Mouse (Mus musculus): ENCODE results near the gene Slc1a1. TPM values are rescaled to one million over a fixed set of nuclear protein-coding genes. Genes with fewer than 3 reads are reported as not detected.

The Slc1a1 gene
- polyA plus RNA-seq, 1 experiment from 2014 or later, result 4.7 TPM

DNA sequence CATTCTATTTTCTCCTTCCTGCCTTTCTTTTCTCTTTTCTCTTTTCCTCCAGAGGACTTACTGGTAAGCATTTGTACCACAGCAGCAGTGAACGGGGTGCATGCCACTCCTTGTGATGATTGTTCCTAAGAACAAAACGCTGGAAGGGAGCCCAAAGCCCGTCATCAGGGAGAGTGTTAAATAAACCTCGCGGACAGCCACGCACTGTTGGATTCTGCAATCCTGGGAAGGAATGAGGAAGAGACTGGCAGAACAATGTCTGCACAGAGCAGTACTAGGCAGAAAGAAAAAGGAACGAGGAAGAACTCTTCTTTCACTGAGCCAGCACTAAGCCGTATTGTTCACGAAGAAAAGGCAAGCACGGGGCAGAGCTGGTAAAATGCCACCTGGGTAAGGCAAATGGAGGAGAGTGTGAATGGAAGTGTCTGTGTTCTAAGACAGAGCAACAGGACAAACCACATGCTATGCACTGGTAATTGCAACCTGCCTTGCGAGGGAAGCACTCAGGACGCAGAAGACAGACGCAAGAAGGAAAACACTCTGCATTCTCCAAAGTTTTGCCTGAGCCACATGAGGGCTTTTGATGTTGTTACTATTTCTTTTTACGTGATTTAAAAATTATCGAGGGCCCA lies 7.0 kb upstream of the Slc1a1 start:
- Histone ChIP-seq H3K27ac (peak overlapping the region; percentile 85), H3K9me3 (replicated peaks) (no peaks in the 10 kb centered on the region), H3K4me2 (peak overlapping the region; percentile 52), H3K36me3 (no peaks in the 10 kb centered on the region), H3K4me3 (peak overlapping the region; percentile 24), H3K4me1 (replicated peaks) (peaks cover 11% of the 10 kb centered on the region), H3K27me3 (0 out of 2 replicates have a peak, but pooled peaks cover 3% of the 10 kb centered on the region), H3K9ac (no peak overlapping the region)
- 27% methylated on average over 15 of the region's 15 CpGs for WGBS
- ATAC-seq (replicated peaks; ENCODE audit: insufficient number of reproducible peaks, insufficient read depth, low FRiP score, low read depth), result peak; percentile 88

DNA sequence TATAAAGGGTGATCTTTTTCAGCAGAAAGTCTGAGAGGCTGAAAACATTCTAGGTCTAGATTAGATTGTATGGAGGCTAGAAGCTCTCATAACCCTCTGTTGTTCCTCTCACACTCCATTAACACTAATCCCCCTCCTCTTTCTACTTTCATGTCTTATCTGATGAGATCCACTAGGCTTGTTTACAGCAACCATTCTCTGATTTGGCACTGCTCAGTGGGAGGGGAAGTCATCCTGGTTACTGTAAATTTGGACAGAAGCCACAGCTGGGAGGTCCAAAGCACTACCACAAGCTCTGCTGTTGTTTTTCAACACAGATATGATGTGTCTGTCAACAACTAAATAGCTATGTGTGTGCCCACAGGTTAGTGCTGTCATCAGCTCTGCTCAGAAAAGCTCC lies 3.5 kb upstream of the Slc1a1 start:
- Histone ChIP-seq H3K4me3 (no peak overlapping the region), H3K9me3 (replicated peaks) (no peaks in the 10 kb centered on the region), H3K9ac (no peak overlapping the region), H3K27ac (no peak overlapping the region), H3K36me3 (no peaks in the 10 kb centered on the region), H3K4me1 (replicated peaks) (peaks cover 24% of the 10 kb centered on the region), H3K27me3 (peaks cover 27% of the 10 kb centered on the region), H3K4me2 (no peak overlapping the region)
- no peak for ATAC-seq (replicated peaks; ENCODE audit: insufficient number of reproducible peaks, insufficient read depth, low FRiP score, low read depth)

DNA sequence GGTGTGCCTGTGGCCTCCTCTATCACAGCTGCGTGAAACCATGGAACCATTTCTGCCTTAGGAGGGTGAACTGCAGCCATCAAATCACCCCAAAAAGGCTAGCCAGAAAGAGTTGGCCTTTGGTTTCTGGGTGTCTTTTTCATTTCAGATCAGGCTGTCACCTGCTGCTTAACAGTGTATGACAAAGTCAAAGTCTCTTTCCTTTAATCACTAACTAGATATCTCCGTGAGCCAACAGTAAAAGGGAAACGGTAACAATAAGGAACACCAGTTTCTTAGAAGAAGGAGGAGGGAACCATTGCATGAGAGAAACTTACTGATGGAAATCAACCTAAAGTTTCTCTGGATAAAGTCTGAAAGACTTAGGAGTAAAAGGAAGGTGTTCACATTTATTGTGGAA lies 2.2 kb upstream of the Slc1a1 start:
- Histone ChIP-seq H3K4me3 (no peak overlapping the region), H3K27me3 (peaks cover 27% of the 10 kb centered on the region), H3K9ac (no peak overlapping the region), H3K36me3 (no peaks in the 10 kb centered on the region), H3K4me2 (no peak overlapping the region), H3K27ac (no peak overlapping the region), H3K9me3 (replicated peaks) (no peaks in the 10 kb centered on the region), H3K4me1 (replicated peaks) (peaks cover 21% of the 10 kb centered on the region)
- no peak for ATAC-seq (replicated peaks; ENCODE audit: insufficient number of reproducible peaks, insufficient read depth, low FRiP score, low read depth)
- WGBS, result 84% methylated on average over 3 of the region's 3 CpGs

DNA sequence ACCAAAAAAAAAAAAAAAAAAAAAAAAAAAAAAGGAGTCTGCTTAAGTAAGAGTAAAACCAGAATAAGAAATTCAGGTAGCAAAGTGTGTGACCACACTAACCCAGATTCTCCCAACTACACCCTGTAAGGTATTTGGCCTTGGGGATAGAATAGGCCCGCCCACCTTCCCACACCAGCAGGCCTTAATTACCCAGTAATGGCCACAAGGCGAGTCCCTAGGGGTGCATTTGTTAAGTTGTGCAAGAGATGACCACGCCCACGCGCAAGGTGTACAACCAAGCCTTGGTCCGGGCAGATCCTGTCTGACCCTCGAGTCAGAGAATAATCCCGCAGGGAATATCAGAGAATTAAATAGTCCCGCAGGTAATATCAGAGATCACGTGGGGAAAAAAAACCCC lies 461 bp upstream of the Slc1a1 start:
- H3K9me3 ChIP-seq (replicated peaks), result no peaks in the 10 kb centered on the region
- peak overlapping the region; percentile 96 for H3K4me2 ChIP-seq
- H3K27me3 ChIP-seq, result peaks cover 27% of the 10 kb centered on the region
- peak overlapping the region; percentile 62 for H3K4me3 ChIP-seq
- H3K36me3 ChIP-seq, result no peaks in the 10 kb centered on the region
- H3K9ac ChIP-seq, result peak overlapping the region; percentile 52
- ATAC-seq (replicated peaks; ENCODE audit: insufficient number of reproducible peaks, insufficient read depth, low FRiP score, low read depth), result no peak
- no peak overlapping the region for H3K27ac ChIP-seq
- WGBS, result 16% methylated on average over 10 of the region's 10 CpGs
- H3K4me1 ChIP-seq (replicated peaks), result peaks cover 12% of the 10 kb centered on the region

DNA sequence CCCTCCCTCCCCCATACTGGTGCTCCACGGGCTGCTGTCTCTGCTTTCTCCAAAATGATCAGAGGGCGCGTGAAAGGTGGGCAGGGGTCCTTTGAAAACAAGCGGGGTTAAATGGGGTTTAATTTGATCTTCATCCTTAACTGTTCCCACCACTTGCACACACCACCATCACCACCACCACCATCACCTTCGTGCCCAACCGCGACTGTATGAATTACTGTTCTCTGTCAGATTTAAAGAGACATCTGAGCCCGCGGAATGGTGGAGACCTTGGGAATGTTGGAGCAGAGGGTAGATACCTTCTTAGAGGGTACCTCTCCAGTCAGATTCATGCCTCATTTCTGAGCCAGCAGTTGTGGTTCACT lies 633 bp downstream of the Slc1a1 start:
- Histone ChIP-seq H3K36me3 (no peaks in the 10 kb centered on the region), H3K4me3 (peak overlapping the region; percentile 62), H3K4me1 (replicated peaks) (peaks cover 16% of the 10 kb centered on the region), H3K4me2 (peak overlapping the region; percentile 96), H3K9ac (peak overlapping the region; percentile 52; the same call in 1 of the 2 replicates), H3K27me3 (peaks cover 27% of the 10 kb centered on the region), H3K27ac (no peak overlapping the region), H3K9me3 (replicated peaks) (no peaks in the 10 kb centered on the region)
- WGBS, result 13% methylated on average over 9 of the region's 9 CpGs
- ATAC-seq (replicated peaks; ENCODE audit: insufficient number of reproducible peaks, insufficient read depth, low FRiP score, low read depth), result no peak

DNA sequence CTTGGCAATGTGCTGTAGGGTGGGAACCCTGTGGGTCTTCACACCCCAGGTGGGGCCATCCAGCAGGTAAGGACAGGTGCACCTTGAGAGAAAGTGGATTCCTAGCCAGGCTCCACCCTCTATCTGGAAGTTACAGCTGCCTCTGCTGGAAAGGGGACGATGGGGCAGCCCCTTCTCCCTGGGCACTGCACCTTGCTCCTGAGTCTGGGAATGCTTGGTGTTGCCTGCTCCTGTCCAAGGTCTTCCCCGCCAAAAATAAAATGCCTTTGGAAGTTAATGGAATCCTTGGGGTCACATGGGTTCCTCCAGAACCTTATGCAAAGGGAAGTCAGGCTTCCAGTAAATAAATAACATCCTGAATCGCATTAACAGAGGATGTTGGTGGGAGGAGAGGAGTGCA lies 1.3 kb downstream of the Slc1a1 start:
- Histone ChIP-seq H3K27me3 (peaks cover 27% of the 10 kb centered on the region), H3K4me1 (replicated peaks) (peaks cover 16% of the 10 kb centered on the region), H3K4me3 (no peak overlapping the region), H3K9me3 (replicated peaks) (no peaks in the 10 kb centered on the region), H3K9ac (no peak overlapping the region), H3K4me2 (peak overlapping the region; percentile 96), H3K27ac (no peak overlapping the region), H3K36me3 (no peaks in the 10 kb centered on the region)
- WGBS, result 61% methylated on average over 3 of the region's 3 CpGs
- ATAC-seq (replicated peaks; ENCODE audit: insufficient number of reproducible peaks, insufficient read depth, low FRiP score, low read depth), result no peak

DNA sequence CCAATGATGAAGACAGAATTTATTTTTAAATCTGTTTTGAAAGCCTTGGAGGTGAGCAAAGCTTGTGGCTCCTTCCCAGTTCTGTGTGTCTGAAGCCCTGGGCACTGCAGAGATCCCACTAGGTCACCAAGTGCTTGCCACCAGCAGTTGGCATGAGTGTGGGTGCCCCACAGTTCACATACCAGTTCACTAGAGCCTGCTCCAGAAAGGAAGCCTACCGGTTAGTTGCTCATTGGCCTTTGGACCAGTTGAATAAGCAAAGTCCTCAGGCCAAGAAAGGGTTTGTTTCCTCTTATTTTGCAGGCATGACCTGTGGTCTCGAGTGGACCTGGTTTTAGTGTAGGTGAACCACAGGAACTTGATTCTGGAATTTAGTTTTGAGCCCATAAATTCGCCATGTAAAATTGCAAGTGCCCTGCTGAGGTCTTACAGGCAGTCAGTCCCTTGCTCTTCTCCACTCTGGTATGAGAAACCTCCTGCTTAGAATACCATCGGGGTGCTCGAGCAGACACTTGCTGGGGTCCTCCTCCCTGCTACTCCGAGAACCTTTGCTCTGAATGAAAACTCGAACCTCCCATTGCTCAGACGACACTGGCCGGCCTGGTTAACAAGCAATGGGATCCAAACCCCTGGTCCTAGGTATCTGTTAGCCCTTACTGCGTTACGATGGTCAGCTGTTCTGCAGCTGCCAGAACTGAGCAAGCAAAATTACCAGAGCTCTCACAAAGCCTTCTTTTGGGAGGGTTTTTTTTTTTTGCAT lies 2.0 kb downstream of the Slc1a1 start:
- 77% methylated on average over 11 of the region's 11 CpGs for WGBS
- Histone ChIP-seq H3K4me2 (no peak overlapping the region), H3K27me3 (peaks cover 27% of the 10 kb centered on the region), H3K4me1 (replicated peaks) (peaks cover 16% of the 10 kb centered on the region), H3K27ac (no peak overlapping the region), H3K36me3 (no peaks in the 10 kb centered on the region), H3K4me3 (no peak overlapping the region), H3K9ac (no peak overlapping the region), H3K9me3 (replicated peaks) (no peaks in the 10 kb centered on the region)
- ATAC-seq (replicated peaks; ENCODE audit: insufficient number of reproducible peaks, insufficient read depth, low FRiP score, low read depth), result no peak

DNA sequence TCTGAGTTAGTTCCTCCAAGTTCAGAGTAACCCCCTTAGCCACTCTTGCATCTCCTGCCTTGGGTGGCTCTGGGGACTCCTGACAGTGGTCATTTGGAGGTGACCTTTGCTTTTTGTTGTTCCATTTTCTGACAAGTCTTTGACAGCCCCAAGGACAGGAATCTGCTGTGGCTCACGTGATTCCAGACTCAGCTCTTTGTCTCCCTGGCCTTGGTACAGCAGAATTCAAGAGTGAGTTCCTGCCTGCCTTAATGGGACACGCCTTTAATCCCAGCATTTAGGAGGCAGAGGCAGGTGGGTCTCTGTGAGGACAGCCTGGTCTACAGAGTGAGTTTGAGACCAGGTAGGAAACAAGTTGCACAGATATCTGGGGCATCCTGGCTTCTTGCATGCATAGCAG lies 3.9 kb downstream of the Slc1a1 start:
- H3K4me3 ChIP-seq, result no peak overlapping the region
- no peak overlapping the region for H3K27ac ChIP-seq
- no peaks in the 10 kb centered on the region for H3K9me3 ChIP-seq (replicated peaks)
- no peaks in the 10 kb centered on the region for H3K36me3 ChIP-seq
- no peak overlapping the region for H3K9ac ChIP-seq
- no peak overlapping the region for H3K4me2 ChIP-seq
- H3K4me1 ChIP-seq (replicated peaks), result peaks cover 16% of the 10 kb centered on the region
- 79% methylated on average over 2 of the region's 2 CpGs for WGBS
- H3K27me3 ChIP-seq, result peaks cover 22% of the 10 kb centered on the region
- ATAC-seq (replicated peaks; ENCODE audit: insufficient number of reproducible peaks, insufficient read depth, low FRiP score, low read depth), result no peak

DNA sequence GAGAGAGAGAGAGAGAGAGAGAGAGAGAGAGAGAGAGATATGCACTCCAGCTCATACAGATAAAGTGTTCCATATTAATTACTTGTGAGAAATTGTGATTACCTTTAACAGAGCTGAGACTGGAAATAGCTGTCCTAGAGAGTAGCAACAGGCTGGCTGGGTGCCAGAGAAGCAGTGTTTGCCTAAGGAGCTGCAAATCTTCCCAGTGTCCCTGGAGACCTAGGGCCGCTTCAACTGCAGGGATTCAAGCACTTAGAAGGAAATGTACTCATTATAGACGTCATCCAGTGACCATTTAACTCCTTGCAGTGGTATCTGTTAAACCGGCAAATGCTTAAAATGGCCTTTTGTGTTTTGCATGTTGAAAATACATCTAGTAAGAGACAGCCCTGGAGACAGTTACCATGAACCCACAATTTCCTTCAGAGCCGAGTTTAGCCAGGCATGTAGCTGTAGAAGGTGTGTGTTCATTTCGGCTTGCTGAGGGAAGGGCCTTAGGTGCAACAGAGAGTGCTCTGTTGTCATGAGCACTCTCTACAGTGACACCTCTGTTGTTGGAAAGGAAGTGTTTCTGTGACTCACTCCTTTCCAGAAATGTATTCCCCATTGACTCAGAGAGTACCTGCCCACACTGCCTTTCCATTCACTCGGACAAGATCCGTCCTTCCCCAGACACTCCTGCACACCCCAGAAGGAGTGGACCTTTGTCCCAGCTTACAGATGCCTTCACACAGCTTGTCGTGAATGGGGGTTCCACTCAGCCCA lies 10.3 kb downstream of the Slc1a1 start:
- 49% methylated on average over 8 of the region's 8 CpGs for WGBS

DNA sequence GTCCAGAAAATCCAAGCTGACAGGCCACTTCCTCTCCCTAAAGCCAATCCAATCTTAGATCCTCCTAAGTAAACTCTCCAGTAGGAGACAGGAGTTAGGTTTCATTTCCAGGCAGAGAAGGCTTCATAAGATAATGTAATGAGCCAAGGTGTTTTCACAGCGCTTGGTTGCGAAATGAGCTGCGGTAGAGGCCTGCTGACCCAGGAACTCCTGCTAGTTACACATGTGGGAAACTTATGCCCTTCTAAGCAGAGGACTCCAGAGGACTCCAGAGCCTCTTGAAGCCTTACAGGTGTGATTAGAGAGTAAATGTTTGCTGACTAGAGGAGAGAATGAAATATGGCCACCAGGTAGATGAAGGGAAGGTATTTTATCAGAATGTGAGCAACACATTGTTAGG lies 15.7 kb downstream of the Slc1a1 start:
- 77% methylated on average over 3 of the region's 3 CpGs for WGBS
- Histone ChIP-seq H3K9me3 (replicated peaks) (no peaks in the 10 kb centered on the region), H3K4me2 (no peak overlapping the region), H3K4me3 (no peak overlapping the region), H3K9ac (no peak overlapping the region), H3K27ac (no peak overlapping the region), H3K27me3 (no peaks in the 10 kb centered on the region), H3K36me3 (no peaks in the 10 kb centered on the region), H3K4me1 (replicated peaks) (no peaks in the 10 kb centered on the region)
- no peak for ATAC-seq (replicated peaks; ENCODE audit: insufficient number of reproducible peaks, insufficient read depth, low FRiP score, low read depth)

More for the DNA sequence above, 10.3 kb downstream of the Slc1a1 start:
- H3K4me2 ChIP-seq, result no peak overlapping the region
- H3K9ac ChIP-seq, result no peak overlapping the region
- H3K9me3 ChIP-seq (replicated peaks), result no peaks in the 10 kb centered on the region
- ATAC-seq (replicated peaks; ENCODE audit: insufficient number of reproducible peaks, insufficient read depth, low FRiP score, low read depth), result no peak
- H3K4me3 ChIP-seq, result no peak overlapping the region
- no peak overlapping the region for H3K27ac ChIP-seq
- no peaks in the 10 kb centered on the region for H3K27me3 ChIP-seq
- H3K4me1 ChIP-seq (replicated peaks), result 0 out of 2 replicates have a peak, but pooled peaks cover 3% of the 10 kb centered on the region
- no peaks in the 10 kb centered on the region for H3K36me3 ChIP-seq

DNA sequence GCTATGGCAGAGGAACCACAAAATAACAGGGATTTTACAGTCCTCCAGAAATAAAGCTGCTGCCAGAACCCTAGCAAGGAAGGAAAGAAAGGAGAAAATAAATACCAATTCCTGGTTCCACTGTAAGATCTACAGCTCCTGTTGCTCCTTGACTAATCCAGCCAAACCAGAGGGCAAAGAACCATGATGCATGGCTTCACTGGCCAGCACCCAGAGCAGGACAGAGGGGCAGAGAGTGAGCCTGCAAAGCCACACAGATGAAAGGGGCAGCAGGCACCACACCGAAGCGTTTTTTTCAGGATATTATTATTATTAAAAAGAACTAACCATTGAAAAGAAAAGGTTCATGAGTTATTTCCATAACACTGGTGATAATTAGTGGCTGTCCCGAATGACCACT lies 17.2 kb downstream of the Slc1a1 start:
- no peak overlapping the region for H3K4me3 ChIP-seq
- H3K9me3 ChIP-seq (replicated peaks), result no peaks in the 10 kb centered on the region
- H3K4me1 ChIP-seq (replicated peaks), result no peaks in the 10 kb centered on the region
- 85% methylated on average over 3 of the region's 3 CpGs for WGBS
- H3K36me3 ChIP-seq, result no peaks in the 10 kb centered on the region
- H3K27ac ChIP-seq, result no peak overlapping the region
- H3K27me3 ChIP-seq, result no peaks in the 10 kb centered on the region
- H3K4me2 ChIP-seq, result no peak overlapping the region
- H3K9ac ChIP-seq, result no peak overlapping the region
- ATAC-seq (replicated peaks; ENCODE audit: insufficient number of reproducible peaks, insufficient read depth, low FRiP score, low read depth), result no peak

Measured in heart, embryonic 15.5 days (tissue).